Mouse (Mus musculus): ENCODE results near the gene Rassf2.

The Rassf2 gene

GRCm38 (mm10) chr2:132034590-132035469, 4.8 kb upstream of the Rassf2 start:
- no peak for DNase-seq (ENCODE audit: low spot score in 2 of 2)

GRCm38 (mm10) chr2:132031364-132032095, 1.5 kb upstream of the Rassf2 start:
- no peak for DNase-seq (ENCODE audit: low spot score in 2 of 2)

GRCm38 (mm10) chr2:132030418-132031363, 633 bp upstream of the Rassf2 start:
- DNase-seq (ENCODE audit: low spot score in 2 of 2) = peak in 1 of 2 experiments; percentile 36

GRCm38 (mm10) chr2:132028894-132029605, 1.0 kb downstream of the Rassf2 start:
- DNase-seq (ENCODE audit: low spot score in 2 of 2) = peak in 1 of 2 experiments; percentile 40

- DNase-seq (ENCODE audit: low spot score in 2 of 2) = no peak
Measured at GRCm38 (mm10) chr2:132028107-132028506, 2.0 kb downstream of the Rassf2 start.

GRCm38 (mm10) chr2:132027366-132027765, 2.7 kb downstream of the Rassf2 start:
- no peak for DNase-seq (ENCODE audit: low spot score in 2 of 2)

GRCm38 (mm10) chr2:132024028-132024427, 6.0 kb downstream of the Rassf2 start:
- DNase-seq (ENCODE audit: low spot score in 2 of 2) = no peak

GRCm38 (mm10) chr2:132022621-132023020, 7.4 kb downstream of the Rassf2 start:
- DNase-seq (ENCODE audit: low spot score in 2 of 2) = no peak

- DNase-seq (ENCODE audit: low spot score in 2 of 2) = no peak
Measured at GRCm38 (mm10) chr2:132021616-132022015, 8.4 kb downstream of the Rassf2 start.

GRCm38 (mm10) chr2:132020991-132021541, 9.0 kb downstream of the Rassf2 start:
- DNase-seq (ENCODE audit: low spot score in 2 of 2) = no peak

- no peak for DNase-seq (ENCODE audit: low spot score in 2 of 2)
Measured at GRCm38 (mm10) chr2:132020420-132020819, 9.6 kb downstream of the Rassf2 start.

- no peak for DNase-seq (ENCODE audit: low spot score in 2 of 2)
Measured at GRCm38 (mm10) chr2:132019372-132019811, 10.7 kb downstream of the Rassf2 start.

- DNase-seq (ENCODE audit: low spot score in 2 of 2) = no peak
Measured at GRCm38 (mm10) chr2:132018156-132018555, 11.9 kb downstream of the Rassf2 start.

- no peak for DNase-seq (ENCODE audit: low spot score in 2 of 2)
Measured at GRCm38 (mm10) chr2:132017611-132018010, 12.4 kb downstream of the Rassf2 start.

GRCm38 (mm10) chr2:132016034-132016433, 14.0 kb downstream of the Rassf2 start:
- no peak for DNase-seq (ENCODE audit: low spot score in 2 of 2)

- no peak for DNase-seq (ENCODE audit: low spot score in 2 of 2)
Measured at GRCm38 (mm10) chr2:132013152-132013551, 16.9 kb downstream of the Rassf2 start.

- no peak for DNase-seq (ENCODE audit: low spot score in 2 of 2)
Measured at GRCm38 (mm10) chr2:132010781-132011180, 19.3 kb downstream of the Rassf2 start.

GRCm38 (mm10) chr2:132008186-132008585, 21.9 kb downstream of the Rassf2 start:
- no peak for DNase-seq (ENCODE audit: low spot score in 2 of 2)

- no peak for DNase-seq (ENCODE audit: low spot score in 2 of 2)
Measured at GRCm38 (mm10) chr2:132007475-132007819, 22.6 kb downstream of the Rassf2 start.

- DNase-seq (ENCODE audit: low spot score in 2 of 2) = peak in 1 of 2 experiments; percentile 31
Measured at GRCm38 (mm10) chr2:132006561-132007474, 23.2 kb downstream of the Rassf2 start.

Data from right cerebral cortex, adult 2 months (tissue).